Mouse (Mus musculus): ENCODE data around the gene Mlh3. TPM values are rescaled to one million over a fixed set of nuclear protein-coding genes. Genes with fewer than 3 reads are reported as not detected.

Mlh3 gene
- total RNA-seq, 2 experiments from 2014 or later: 0.19 to 2.6 TPM

- ATAC-seq (replicated peaks; ENCODE audit: low FRiP score, poor library complexity, severe bottlenecking): no peak
These were observed 32.8 kb downstream of the Mlh3 start for GRCm38 (mm10) chr12:85237553-85237952.

GRCm38 (mm10) chr12:85233376-85234358 lies 36.7 kb downstream of the Mlh3 start:
- ATAC-seq (replicated peaks; ENCODE audit: low FRiP score, poor library complexity, severe bottlenecking): no peak

- no peak for ATAC-seq (replicated peaks; ENCODE audit: low FRiP score, poor library complexity, severe bottlenecking)
These were observed 42.4 kb downstream of the Mlh3 start for GRCm38 (mm10) chr12:85227876-85228599.

DNA sequence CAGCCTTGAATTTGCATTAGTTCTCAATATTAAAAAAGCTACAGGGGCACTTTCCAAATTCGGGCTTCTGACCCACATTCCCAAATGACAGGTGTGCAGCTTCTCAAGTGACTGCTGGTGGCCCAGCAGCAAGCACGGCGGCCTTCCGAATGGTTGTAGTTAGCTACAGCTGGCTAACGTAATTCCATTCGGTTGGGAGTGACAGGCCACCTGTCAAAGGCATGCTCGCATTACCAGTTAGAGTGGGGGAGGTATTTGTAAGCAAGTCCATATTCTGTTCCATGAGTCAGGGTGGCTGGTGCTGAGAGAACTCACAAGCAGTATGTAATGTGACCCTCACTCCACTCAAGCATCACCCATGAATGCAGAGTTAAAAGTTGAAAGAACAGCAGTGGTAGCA lies 43.2 kb downstream of the Mlh3 start:
- no peak for ATAC-seq (replicated peaks; ENCODE audit: low FRiP score, poor library complexity, severe bottlenecking)

DNA sequence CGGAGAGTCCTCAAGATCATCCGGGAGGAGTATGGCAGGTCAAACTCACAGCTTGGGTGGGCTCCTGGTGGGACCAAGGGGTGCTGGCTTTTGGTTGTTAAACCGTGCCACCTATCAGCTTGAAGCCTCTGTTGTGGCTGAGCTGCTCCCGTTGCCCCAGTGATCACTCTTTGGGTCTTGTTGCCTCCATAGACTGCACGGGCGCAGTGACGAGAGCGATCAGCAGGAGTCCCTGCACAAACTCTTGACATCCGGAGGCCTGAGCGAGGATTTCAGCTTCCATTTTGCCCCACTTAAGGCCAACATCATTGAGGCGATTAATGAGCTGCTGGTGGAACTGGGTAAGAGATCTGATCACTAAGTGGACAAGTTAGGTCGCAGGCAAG lies 50.5 kb downstream of the Mlh3 start:
- peak; percentile 26 for ATAC-seq (replicated peaks; ENCODE audit: low FRiP score, poor library complexity, severe bottlenecking)

DNA sequence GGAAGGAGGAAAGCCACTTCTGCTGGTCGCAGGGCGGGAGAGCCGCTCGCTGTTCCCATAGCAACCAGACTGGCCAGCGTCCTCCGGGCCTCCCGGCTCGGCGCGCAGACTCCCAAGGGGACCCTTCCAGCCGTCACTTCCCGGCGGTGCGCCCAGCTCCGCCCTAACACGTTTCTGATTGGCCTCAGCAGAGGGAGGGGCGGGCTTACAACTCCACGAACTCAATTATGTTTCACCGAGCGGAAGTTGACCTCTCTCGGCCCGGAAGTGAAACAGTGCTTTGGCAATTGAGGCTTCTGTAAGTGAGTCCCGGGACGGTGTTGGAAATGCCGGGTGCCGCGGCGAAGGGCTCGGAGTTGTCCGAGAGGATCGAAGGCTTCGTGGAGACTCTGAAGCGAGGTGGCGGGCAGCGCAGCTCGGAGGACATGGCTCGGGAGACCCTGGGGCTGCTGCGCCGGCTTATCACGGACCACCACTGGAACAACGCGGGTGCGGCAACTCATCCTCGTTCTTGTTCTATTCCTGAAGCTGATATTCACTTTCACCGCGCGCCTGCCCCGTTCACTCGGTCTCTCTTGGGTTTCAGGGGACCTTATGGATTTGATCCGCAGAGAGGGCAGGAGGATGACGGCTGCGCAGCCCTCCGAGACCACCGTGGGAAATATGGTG lies 51.0 kb downstream of the Mlh3 start, which contains the start of gene Eif2b2:
Gene Eif2b2 (plus strand): TSS at position 246 of the 669 bp plus-strand sequence.
- peak; percentile 97 for ATAC-seq (replicated peaks; ENCODE audit: low FRiP score, poor library complexity, severe bottlenecking)

DNA sequence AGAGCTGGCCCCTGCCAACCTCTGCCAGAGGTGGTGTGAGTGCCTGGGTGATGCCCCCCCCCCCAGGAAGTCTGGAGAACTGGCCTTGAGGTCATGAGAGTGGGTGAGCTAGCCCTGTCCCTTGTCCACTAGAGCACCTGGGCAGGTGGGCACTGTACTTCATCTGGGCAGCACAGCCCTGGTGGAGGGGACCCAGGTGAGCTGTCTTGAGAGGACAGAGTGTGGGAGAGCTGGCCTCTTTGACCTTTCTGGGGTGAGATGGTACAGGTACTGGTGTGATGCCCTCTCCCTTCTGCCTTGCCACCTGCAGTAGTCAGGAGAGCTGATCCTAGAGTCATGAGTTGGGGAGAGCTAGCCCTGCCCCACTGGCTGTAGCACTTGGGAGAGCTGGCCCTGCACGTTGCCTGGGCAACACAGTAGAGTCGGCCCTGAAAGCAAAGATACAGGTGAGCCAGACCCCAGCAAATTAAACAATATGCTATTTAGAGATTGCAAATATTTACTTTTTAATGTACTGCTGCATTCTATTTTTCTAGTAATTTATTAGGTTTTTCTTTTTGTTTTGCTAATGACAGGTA lies 52.6 kb downstream of the Mlh3 start:
- no peak for ATAC-seq (replicated peaks; ENCODE audit: low FRiP score, poor library complexity, severe bottlenecking)

GRCm38 (mm10) chr12:85215031-85215430 lies 55.4 kb downstream of the Mlh3 start:
- no peak for ATAC-seq (replicated peaks; ENCODE audit: low FRiP score, poor library complexity, severe bottlenecking)

- no peak for ATAC-seq (replicated peaks; ENCODE audit: low FRiP score, poor library complexity, severe bottlenecking)
These were observed 61.7 kb downstream of the Mlh3 start for GRCm38 (mm10) chr12:85208687-85209199.

DNA sequence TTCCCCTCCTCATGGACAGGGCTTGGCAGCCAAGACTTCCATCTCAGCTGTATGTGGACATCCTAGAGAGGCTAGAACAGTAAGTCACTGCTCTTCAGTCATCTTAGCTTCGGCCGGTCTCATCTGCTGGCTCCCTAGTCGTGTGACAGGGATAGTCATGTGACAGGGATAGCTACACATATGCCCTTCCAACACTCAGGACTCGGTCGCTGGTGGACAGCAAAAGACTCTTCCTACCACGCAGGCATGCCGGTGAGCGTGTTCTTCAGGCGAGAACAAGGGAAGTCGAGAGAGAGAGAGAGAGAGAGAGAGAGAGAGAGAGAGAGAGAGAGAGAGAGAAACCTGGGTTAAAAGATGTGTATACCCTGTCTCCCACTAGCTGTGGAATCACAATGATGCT lies 65.0 kb downstream of the Mlh3 start:
- ATAC-seq (replicated peaks; ENCODE audit: low FRiP score, poor library complexity, severe bottlenecking): no peak

DNA sequence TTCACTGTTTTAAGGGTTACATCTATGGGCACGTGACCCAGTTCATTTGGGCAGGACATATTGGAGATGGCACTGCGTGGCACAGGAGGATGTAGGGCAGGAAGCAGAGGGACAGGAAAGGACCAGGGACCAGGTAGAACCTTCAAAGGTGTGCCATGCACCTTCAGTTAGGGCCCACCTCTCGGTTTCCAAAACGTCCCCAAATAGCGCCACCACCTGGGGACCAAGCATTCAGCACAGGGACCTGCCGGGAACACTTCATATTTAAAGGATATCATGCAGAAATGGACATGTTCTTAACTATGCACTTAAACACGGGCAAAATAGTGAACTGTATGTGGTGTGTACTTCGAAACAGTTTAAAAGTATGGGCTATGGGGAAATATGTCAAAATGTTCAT lies 66.3 kb downstream of the Mlh3 start:
- ATAC-seq (replicated peaks; ENCODE audit: low FRiP score, poor library complexity, severe bottlenecking): no peak

- no peak for ATAC-seq (replicated peaks; ENCODE audit: low FRiP score, poor library complexity, severe bottlenecking)
These were observed 66.7 kb downstream of the Mlh3 start for GRCm38 (mm10) chr12:85203699-85204098.

DNA sequence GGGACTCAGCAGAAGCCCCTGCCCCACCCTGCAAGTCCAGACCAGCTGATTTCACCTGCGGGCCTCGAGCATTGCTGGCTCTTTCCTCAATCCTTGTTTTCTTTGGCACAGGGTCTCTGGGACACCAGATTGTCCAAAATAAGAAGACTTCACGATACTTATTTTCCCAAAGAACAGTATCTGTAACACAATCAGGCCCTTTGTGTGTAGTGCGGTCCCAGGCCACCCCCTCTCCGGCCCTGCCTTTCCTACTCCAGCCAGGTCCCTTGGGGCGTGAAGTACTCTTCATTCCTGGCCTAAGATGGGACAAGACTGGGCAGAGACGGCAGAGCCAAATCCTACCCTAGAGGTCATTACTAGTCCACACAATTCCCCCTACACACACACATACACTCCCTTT lies 68.2 kb downstream of the Mlh3 start:
- no peak for ATAC-seq (replicated peaks; ENCODE audit: low FRiP score, poor library complexity, severe bottlenecking)

- no peak for ATAC-seq (replicated peaks; ENCODE audit: low FRiP score, poor library complexity, severe bottlenecking)
These were observed 68.6 kb downstream of the Mlh3 start for GRCm38 (mm10) chr12:85201830-85202147.

DNA sequence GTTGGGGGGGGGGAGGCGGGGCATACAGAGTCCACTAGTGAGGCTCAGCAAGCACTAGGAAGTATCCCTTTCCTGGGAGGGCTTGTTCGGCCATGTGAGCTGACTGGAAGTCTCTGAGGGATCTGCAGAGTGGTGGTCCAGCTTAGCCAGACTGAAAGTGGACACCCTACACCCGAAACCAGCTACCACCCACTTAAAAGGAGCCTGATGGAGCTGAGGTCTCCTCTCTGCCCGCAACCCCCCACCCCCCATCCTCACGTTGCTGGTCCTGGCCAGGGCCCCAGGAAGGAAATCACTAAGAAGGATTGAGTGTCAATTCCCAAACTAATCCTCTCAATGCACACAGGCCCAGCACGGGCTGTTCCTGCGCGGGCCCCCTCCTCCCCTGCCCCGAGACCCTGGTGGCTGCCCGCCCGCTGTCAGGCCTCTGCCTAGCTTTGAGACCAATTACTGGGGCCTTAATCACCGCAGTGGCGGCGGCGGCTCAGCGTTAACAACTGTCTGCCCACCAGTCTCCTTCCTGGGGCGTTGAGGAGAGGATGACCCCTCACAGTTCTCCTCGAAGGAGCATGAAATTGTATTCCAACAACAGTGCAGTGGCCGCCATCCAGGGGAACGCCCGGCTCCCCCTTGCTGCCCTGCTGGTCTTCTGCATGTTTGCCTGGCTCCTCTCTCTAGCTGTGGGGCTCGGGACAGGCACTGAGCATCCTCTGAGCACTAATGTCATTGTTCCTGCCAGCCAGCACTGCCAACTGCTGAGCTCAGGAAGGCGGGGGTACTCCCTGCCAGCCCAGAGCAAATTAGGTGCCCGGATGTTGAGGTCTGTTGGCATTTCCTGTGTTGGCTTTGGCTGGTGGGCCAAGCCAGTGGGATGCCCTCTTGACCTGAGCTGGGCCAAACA lies 69.2 kb downstream of the Mlh3 start:
- ATAC-seq (replicated peaks; ENCODE audit: low FRiP score, poor library complexity, severe bottlenecking): no peak

DNA sequence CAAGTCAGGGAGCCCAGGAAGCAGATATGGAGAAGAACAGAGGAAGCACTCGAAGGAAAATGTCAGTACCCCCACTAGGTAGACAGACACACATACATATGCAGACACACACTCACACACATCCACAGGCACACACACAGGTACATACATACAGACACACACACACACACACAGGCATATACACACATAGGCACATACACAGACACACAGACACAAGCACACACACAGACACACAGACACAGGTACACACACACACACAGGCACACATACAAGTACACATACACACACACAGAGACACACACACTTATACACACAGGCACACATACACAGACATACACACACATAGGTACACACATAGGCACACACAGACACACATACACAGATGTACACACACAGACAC lies 70.4 kb downstream of the Mlh3 start:
- no peak for ATAC-seq (replicated peaks; ENCODE audit: low FRiP score, poor library complexity, severe bottlenecking)

DNA sequence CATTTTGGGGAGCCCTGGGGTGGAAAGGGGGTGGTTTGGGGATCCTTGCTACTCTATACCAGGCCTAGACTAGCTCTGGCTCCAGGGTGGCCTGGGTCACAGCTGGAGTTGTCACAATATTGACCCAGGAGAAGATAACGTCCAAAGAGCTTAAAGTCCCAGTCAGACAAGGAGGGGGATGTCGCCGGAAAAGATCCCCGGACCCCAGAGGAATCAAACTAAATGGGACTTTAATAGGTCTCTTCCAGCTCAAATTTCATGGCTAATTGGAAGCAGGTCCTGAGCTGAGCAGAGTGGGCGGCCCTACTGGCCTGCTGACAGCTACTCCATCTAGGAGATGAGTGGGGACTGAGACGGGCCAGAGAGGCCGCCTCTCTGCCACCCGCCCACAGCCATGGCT lies 72.5 kb downstream of the Mlh3 start:
- no peak for ATAC-seq (replicated peaks; ENCODE audit: low FRiP score, poor library complexity, severe bottlenecking)

- no peak for ATAC-seq (replicated peaks; ENCODE audit: low FRiP score, poor library complexity, severe bottlenecking)
These were observed 73.0 kb downstream of the Mlh3 start for GRCm38 (mm10) chr12:85197371-85197770.

GRCm38 (mm10) chr12:85196191-85196590 lies 74.2 kb downstream of the Mlh3 start:
- no peak for ATAC-seq (replicated peaks; ENCODE audit: low FRiP score, poor library complexity, severe bottlenecking)
